Mouse (Mus musculus) adipocyte (in vitro differentiated cells): ENCODE measurements around the gene Dph2.
A peak's percentile ranks its signal among the peaks of the same experiment; 100 is the strongest.

ENCODE experiments used
- DNase-seq: peaks from one replicate; pipeline ENCODE4 v3.0.0-alpha.2; 2016; ENCODE audit warnings: low spot score

Dph2 gene

GRCm38 (mm10) chr4:117912131-117912561 lies 20.3 kb upstream of the Dph2 start:
- DNase-seq: no peak

DNA sequence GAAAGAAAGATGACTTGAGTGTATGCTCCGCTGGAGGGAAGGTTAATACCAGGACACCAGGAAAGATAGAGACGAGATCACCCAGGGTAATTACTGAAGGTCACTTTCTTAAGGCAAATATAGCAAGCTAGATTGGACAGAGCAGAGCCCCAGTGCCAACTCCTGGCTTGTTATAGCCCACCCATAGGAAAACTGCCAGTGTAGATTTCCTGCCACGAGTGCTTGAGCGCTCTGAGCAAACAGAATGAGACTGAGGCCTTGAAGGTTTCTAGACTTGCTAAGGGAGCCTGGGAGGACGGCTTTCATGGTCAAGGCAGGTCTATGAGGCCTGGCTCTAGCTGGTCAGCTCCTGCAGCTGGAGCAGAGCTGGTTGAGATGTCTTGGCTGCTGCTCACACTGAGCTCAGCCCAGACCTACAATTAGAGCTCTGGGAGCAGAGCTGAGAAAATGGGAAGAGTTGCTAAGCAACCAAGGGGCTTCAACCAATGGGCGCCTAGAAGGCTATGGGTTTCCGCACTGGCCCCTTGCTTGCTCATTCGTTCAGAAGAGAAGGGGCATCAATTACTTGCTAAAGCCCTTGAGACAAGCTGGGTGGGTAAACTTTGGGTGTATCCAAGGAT lies 17.1 kb upstream of the Dph2 start:
- DNase-seq: no peak

GRCm38 (mm10) chr4:117906196-117906595 lies 14.4 kb upstream of the Dph2 start:
- DNase-seq: peak; percentile 90

DNA sequence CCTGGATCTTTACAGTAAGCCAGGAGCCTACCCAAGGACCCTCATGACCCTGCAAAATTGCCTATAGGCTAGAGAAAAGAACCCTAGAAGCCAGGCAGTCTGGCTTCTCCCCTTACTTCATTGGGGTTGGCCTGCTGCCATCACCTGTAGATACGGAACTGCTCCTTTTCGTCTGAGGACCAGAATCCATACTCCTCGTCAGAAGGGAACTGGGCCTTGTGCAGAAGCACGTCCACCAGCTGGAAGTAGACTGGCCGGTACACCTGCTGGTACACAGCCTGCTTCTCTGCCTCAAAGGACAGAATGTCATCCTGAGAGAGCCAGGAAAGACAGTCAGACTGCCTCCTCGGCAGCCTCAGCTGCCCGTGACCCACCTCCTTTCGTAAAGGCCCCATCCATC lies 12.9 kb upstream of the Dph2 start:
- no peak for DNase-seq

GRCm38 (mm10) chr4:117904094-117904493 lies 12.3 kb upstream of the Dph2 start:
- DNase-seq: no peak

DNA sequence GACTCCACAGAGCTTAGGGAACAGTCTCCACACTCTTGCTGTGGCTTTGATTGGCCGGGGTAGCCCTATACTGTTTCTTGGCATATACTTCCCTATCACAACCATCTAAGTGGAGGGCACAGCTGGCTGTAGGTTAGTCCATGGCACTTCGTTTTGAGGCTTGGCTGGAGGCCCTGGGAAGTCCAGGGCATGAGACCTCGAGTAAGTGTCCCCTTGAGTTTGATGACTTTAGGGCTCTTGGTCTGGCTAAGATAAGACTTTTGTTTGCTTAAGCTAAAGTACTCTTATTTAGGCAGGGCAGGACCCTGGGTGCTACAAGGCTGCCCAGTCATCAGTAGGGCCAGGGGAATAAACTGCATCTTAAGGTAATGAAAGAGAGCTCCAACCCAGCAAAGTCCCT lies 6.3 kb upstream of the Dph2 start:
- DNase-seq: no peak

DNA sequence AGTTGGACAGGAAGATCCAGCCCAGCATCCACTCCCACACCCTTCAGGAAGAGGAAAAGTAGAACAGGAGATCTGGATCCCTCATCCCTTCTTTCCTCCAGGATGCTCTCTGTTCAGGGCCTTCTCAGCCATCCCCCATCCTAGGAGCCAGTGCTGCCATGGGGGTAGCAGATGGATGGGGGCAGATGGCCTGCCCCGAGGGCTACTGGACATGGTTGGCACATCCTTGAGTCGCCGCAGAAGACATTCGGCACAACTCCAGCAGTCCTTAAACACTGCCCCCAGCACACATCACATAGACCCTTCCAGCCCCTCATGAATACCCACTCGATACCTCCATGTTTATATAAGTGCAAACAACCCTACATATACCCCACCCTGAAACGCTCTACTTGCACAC lies 4.2 kb upstream of the Dph2 start:
- no peak for DNase-seq

GRCm38 (mm10) chr4:117895339-117895738 lies 3.5 kb upstream of the Dph2 start:
- DNase-seq: no peak

DNA sequence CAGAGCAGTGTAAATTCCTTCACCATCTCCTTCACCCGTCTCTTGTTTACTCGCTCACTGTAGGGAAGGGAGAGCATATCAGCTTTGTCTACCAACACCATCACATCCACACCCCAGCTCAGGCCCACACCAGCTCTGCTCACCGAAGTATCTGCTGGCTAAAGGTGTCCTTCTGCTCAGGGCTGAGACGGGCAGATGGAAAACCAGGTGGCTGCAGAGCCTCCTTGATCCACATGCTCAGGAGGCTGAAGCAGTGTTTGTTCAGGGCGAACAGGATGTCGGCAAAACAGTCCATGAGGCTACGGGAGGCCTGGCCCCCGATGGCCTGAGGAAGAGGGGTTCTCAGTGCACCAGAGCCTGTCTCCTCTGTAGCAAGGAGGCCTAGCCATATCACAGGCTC lies 2.8 kb upstream of the Dph2 start:
- no peak for DNase-seq

GRCm38 (mm10) chr4:117893376-117893775 lies 1.5 kb upstream of the Dph2 start:
- DNase-seq: peak; percentile 53

DNA sequence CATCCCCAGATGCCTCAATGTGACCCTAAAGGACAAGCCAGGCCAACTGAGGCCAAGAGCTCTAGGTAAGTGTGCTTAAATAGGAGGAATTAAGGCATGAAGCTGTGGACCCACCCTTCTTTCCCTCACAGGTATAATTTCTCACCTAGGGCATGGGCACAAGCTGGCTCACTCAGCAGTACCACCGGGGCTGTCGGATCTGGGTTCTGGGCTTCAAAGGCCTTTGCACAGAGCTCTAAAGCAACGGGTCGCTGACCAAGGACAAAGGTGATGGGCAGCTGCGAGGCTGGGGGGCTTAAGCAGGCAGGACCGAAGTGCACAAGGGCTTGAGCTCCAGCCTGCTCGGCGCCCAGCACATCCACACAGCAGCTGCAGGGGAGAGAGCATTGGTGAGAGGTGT lies 1.1 kb downstream of the Dph2 start:
- no peak for DNase-seq

GRCm38 (mm10) chr4:117890031-117890430 lies 1.8 kb downstream of the Dph2 start:
- no peak for DNase-seq

DNA sequence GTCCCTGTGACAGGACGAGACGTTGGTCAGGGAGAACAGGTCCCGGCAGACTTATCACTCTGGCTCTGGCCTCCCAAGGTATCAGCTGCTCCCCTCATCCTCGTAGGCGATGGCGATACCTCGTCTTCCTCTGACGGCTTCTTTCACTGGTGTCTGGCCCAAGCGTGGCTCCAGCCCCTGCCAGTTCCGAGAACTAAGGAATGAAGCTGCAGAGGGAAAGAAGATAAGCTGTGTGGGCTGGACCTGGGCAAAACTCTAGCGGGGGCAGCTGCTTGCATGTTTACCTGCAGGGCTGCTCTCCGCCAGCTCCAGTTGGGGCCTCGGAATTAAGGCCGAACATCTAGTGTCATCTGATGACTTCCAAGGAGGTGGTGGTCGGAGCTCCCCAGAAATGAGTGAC lies 2.4 kb downstream of the Dph2 start:
- DNase-seq: no peak

- DNase-seq: no peak
These were observed 3.9 kb downstream of the Dph2 start for GRCm38 (mm10) chr4:117887920-117888319.

- peak; percentile 81 for DNase-seq
These were observed 4.7 kb downstream of the Dph2 start, which contains the start of gene Atp6v0b for GRCm38 (mm10) chr4:117887133-117887532. Atp6v0b (minus strand) TSS chr4:117887333.

DNA sequence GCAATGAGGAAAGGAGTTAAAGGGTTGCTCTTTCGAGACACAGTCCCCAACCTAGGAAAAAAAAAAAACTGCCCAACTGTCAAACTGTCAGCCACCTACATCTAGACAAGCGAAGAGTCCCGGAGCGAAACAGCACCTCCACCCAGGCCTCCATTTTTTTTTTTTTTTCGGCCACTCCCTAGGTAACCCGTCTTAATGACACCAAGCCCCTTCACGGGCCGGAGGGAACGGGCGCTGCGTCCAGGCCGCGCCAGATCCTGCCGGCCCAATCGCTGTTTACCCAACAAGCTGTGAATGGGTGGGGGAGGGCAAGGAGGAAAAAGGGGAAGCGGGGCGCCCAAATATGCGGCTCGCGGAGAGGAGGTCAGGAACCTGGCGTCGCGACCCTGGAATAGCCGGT lies 5.2 kb downstream of the Dph2 start:
- DNase-seq: no peak

DNA sequence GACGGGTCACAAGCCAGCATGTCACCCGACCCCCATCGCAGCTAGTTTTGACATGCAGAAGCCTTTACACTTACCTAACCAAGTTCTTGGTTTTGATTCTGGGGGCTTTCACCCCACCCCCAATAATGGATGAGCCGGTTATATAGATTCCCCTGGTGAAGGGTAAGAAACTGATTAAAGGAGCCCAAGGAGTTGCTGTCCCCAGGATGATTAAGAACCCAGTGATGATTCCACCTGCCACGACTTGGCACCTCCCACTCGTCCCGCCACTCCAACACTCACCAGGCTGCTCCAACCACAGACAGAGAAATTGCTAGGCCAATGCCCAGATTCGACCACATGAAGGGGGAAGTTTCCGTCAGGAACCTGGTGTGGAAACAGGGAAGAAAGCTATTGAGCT lies 5.8 kb downstream of the Dph2 start:
- DNase-seq: no peak

GRCm38 (mm10) chr4:117885093-117885492 lies 6.7 kb downstream of the Dph2 start:
- no peak for DNase-seq

- no peak for DNase-seq
These were observed 7.7 kb downstream of the Dph2 start for GRCm38 (mm10) chr4:117884146-117884545.

- DNase-seq: no peak
These were observed 8.8 kb downstream of the Dph2 start, which contains the start of gene B4galt2 for GRCm38 (mm10) chr4:117882701-117883691. B4galt2 (minus strand) TSS chr4:117883487.

- DNase-seq: no peak
These were observed 13.1 kb downstream of the Dph2 start for GRCm38 (mm10) chr4:117878703-117879102.

DNA sequence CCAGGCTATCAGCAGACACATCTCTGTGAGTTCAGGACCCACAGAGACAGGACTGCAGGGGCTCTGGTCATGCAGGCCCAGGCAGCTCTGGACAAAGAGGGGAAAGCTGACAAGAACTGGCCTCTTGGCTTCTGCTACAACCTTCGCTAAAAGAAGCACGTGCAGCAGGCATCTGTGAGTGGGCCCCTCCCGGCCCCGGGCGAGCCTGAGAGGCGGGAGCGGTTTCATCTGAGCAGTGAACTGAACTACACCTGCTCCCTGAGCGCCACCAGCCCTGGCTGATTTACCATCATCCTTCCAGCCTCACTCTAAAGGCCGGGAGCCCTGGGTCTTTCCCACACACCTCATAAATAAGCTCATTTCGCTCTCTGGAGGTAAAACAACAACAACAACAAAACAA lies 13.5 kb downstream of the Dph2 start:
- no peak for DNase-seq

- DNase-seq: no peak
These were observed 18.2 kb downstream of the Dph2 start for GRCm38 (mm10) chr4:117873615-117874014.
